Mouse (Mus musculus): ENCODE data around the gene Syvn1. TPM values are rescaled to one million over a fixed set of nuclear protein-coding genes. Genes with fewer than 3 reads are reported as not detected.

Syvn1 gene
- 67.4 and 71.4 TPM in 2 replicates for polyA plus RNA-seq (2012; rRNA removed)

GRCm38 (mm10) chr19:6046294-6047153, at the start of gene Syvn1:
TSS of gene Syvn1 (plus strand) at chr19:6046576.

DNA sequence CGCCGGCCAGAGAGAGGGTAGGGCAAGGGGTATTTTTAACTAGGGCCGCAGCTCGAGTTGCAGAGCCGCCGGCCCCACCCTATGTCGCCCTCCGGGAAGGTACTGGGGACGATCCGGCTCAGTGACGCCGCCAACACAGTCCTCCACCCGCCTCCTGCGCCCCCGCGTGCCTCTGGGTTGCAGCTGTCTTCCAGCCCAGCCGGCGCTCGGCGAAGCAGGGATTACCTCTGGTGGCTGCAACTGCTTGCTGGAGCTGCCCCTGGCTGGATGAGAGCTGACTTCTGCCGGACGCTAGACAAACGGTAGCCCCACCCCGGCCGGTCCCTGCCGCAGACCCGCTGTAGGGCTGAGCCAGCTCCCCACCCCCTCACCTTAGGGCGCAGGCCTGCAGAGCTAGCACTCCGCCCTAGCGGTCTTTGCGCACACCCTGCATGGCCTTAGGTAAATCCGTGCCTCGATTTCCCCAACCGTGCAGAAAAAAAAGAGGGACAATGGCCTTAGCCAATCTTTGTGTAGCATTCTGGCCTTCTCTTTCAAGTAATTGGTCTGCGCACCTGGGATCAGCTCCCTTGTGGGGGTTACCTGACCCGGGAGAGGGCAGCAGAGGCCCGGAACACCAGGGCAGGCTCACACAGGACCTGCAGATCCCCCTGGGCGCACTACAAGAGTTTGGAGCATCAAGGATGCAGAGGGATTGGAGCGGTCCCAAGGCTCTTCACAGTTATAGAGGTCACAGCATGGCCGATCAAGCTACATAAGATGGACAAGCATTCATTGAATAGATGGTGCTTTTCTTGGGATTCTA, 30.7 kb upstream of the Syvn1 start, which contains the start of gene Capn1:
Gene Capn1, minus strand, starts transcription at position 387 of the 805 bp plus-strand sequence.

DNA sequence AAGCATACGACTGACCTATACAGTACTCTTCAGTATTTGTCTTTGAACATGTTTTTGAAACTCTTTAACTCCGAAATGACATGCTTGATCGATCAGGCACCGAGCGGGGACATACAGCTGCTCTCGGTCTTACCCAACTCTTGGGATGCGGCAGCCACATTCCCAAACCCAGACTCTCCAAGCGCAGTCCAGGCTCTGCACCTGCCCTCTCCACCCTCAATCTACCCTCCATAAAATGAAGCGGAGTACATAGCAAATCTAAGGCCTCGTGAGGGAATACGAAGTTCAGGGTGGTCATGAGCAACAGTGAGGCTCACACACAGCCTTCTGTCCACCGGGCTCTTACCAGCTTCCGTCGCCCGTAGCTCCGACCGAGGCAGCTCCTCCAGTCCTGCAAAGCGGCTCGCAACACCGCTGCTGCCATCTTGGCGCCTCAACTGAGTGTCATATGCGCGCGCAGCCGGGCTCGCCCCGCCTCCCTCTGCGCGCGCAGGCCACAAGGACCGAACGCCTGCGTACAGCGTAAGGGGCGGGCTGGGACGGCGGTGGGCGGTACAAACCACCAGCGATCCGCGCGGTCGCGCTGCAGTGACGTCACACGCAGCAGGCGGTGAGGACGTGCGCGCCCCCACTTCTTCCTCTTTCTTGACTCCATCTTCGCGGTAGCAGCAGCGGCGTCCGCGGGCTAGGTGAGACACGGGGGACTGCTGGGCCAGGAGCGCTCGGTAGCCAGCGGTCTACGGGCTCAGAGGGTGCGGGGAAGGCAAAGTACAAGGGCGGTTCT, 11.1 kb downstream of the Syvn1 start, which contains the start of the genes Mrpl49 and Fau:
Gene Mrpl49, minus strand, starts transcription at position 473 of the 784 bp plus-strand sequence.
Gene Fau, plus strand, starts transcription at position 532 of the 784 bp plus-strand sequence.

DNA sequence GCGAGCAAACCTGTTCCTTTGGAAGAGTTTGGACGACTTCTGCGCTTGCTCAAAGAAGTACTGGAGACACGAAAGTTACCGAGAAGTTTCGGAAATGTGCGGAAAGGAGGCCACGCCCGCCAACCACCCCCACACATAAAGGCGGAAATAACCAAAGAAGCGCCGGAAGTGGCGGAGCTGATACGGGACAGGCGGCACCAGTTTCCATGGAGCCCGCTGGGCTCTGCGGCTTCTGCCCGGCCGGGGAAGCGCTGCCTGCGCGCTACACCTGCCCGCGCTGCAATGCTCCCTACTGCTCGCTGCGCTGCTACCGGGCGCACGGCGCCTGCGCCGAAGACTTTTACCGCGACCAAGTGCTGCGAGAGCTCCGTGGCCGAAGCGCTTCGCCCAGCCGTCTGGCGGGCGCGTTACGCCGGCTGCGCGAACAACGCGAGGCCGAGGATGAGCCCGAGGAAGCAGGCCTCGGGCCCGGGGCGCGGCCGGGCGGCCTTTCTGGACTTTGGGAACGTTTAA, 14.7 kb downstream of the Syvn1 start, which contains the start of gene Znhit2:
Gene Znhit2, plus strand, starts transcription at position 172 of the 513 bp plus-strand sequence.

GRCm38 (mm10) chr19:6067724-6068415, 21.5 kb downstream of the Syvn1 start, which contains the start of gene Tm7sf2:
TSS of gene Tm7sf2 (minus strand) at chr19:6068373.

DNA sequence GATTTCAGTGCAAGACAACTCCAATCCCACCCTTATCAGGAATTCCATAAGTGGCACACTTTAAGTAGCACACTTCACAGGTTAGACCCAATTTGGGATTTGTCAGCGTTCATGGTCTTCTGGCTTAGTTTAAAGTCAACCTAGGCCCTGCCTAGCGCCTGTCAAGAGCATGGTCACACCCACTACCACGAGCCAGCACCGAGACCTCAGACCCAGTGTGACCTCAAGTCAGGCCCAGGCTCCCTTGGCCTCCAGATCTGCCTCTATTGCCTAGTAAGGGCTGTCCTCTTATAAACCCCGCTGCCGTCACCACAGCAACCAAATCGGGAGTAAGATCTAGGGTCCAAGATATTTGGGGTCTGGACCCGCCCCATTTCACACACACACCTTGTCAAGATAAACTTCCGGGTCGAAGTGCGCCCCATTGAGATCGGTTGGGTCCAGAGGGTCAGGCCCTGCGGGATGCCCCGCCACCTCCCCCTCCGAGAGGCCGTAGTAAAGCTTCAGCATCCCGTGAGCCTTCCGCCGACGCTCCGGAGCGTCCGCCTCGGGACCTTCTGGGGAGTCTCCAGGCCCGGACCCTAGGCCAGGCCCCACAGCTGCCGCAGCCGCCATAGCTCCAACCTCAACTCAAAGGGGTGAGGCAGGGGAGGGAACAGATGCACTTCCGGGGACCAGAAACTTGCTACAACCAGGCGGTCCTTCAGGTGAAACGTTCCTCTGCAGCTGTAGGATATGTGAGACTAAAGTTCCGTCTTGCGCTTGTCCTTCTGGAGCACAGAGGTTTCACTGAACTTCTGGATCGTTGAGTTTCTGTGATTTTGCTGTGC, 30.4 kb downstream of the Syvn1 start, which contains the start of gene Vps51:
Gene Vps51, minus strand, starts transcription at position 668 of the 830 bp plus-strand sequence.

GRCm38 (mm10) chr19:6079983-6080480, 33.7 kb downstream of the Syvn1 start, which contains the start of gene Tmem262:
TSS of gene Tmem262 (plus strand) at chr19:6080033.

GRCm38 (mm10) chr19:6082156-6082555, 35.8 kb downstream of the Syvn1 start, which contains the start of gene Gm28374:
TSS of gene Gm28374 (minus strand) at chr19:6082256.

GRCm38 (mm10) chr19:6084478-6085248, 38.3 kb downstream of the Syvn1 start, which contains the start of the genes Zfpl1 and Cdca5:
TSS of gene Zfpl1 (minus strand) at chr19:6084956.
TSS of gene Cdca5 (plus strand) at chr19:6084983.

DNA sequence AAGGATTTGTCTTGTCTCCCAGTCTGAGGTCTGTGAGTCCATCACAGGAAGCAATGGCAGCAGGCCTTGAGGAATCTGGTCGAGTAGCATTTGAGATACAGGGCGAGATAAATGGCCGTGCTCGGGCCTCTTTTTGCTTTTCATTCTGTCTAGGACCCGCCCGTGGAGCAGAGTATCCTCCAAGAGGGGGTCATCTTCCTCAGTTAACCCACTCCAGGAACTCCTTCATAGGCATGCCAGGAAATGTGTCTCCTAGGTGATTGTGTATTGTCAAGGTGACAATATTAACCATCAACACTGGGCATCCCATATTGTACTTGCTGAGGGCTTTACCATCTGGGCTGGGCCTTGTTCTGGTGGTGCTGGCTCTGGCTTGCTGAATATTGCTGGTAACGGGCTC, 47.7 kb downstream of the Syvn1 start, which contains the start of gene AC131692.1:
Gene AC131692.1, plus strand, starts transcription at position 301 of the 400 bp plus-strand sequence.

Other genes with a start within 250 kb of the Syvn1 start
- 28.5 and 32.7 TPM in 2 replicates for gene Frmd8, start 171.3 kb upstream of the Syvn1 start, polyA plus RNA-seq (2012; rRNA removed)
- 16.3 and 25.9 TPM in 2 replicates for gene Slc25a45, start 168.8 kb upstream of the Syvn1 start, polyA plus RNA-seq (2012; rRNA removed)
- 0.72 and 0.84 TPM in 2 replicates for gene Tigd3, start 152.4 kb upstream of the Syvn1 start, polyA plus RNA-seq (2012; rRNA removed)
- gene Dpf2, start 133.6 kb upstream of the Syvn1 start, polyA plus RNA-seq (2012; rRNA removed): 104 and 124 TPM in 2 replicates
- gene Cdc42ep2, start 121.8 kb upstream of the Syvn1 start, polyA plus RNA-seq (2012; rRNA removed): 8.6 and 9.2 TPM in 2 replicates
- 29.1 and 51.7 TPM in 2 replicates for gene Pola2, start 82.4 kb upstream of the Syvn1 start, polyA plus RNA-seq (2012; rRNA removed)
- not detected in 2 replicates for gene Slc22a20, start 60.4 kb upstream of the Syvn1 start, polyA plus RNA-seq (2012; rRNA removed)
- 43.3 and 43.5 TPM in 2 replicates for gene Capn1, start 30.7 kb upstream of the Syvn1 start, polyA plus RNA-seq (2012; rRNA removed)
- gene Mrpl49, start 11.2 kb downstream of the Syvn1 start, polyA plus RNA-seq (2012; rRNA removed): 18.5 and 22.7 TPM in 2 replicates
- gene Fau, start 11.3 kb downstream of the Syvn1 start, polyA plus RNA-seq (2012; rRNA removed): 2,067 and 2,719 TPM in 2 replicates
- gene Znhit2, start 14.6 kb downstream of the Syvn1 start, polyA plus RNA-seq (2012; rRNA removed): 98.8 and 129 TPM in 2 replicates
- 64.3 and 73.1 TPM in 2 replicates for gene Tm7sf2, start 21.8 kb downstream of the Syvn1 start, polyA plus RNA-seq (2012; rRNA removed)
- 102 and 114 TPM in 2 replicates for gene Vps51, start 30.7 kb downstream of the Syvn1 start, polyA plus RNA-seq (2012; rRNA removed)
- gene Tmem262, start 33.5 kb downstream of the Syvn1 start, polyA plus RNA-seq (2012; rRNA removed): not detected in 2 replicates
- gene Gm28374, start 35.7 kb downstream of the Syvn1 start, polyA plus RNA-seq (2012; rRNA removed): 0.52 and 0.77 TPM in 2 replicates
- 107 and 147 TPM in 2 replicates for gene Zfpl1, start 38.4 kb downstream of the Syvn1 start, polyA plus RNA-seq (2012; rRNA removed)
- gene Cdca5, start 38.4 kb downstream of the Syvn1 start, polyA plus RNA-seq (2012; rRNA removed): 5.0 and 7.6 TPM in 2 replicates
- not detected in 2 replicates for gene AC131692.1, start 47.8 kb downstream of the Syvn1 start, polyA plus RNA-seq (2012; rRNA removed)
- 0.57 and 0.89 TPM in 2 replicates for gene Naaladl1, start 59.2 kb downstream of the Syvn1 start, polyA plus RNA-seq (2012; rRNA removed)
- 95.3 and 147 TPM in 2 replicates for gene Sac3d1, start 72.1 kb downstream of the Syvn1 start, polyA plus RNA-seq (2012; rRNA removed)
- 30.1 and 33.9 TPM in 2 replicates for gene Snx15, start 81.7 kb downstream of the Syvn1 start, polyA plus RNA-seq (2012; rRNA removed)
- 5.3 and 8.6 TPM in 2 replicates for gene Batf2, start 94.4 kb downstream of the Syvn1 start, polyA plus RNA-seq (2012; rRNA removed)
- gene Arl2, start 95.0 kb downstream of the Syvn1 start, polyA plus RNA-seq (2012; rRNA removed): 157 and 174 TPM in 2 replicates
- 0.44 and 0.75 TPM in 2 replicates for gene Majin, start 137.8 kb downstream of the Syvn1 start, polyA plus RNA-seq (2012; rRNA removed)
- gene Gpha2, start 179.8 kb downstream of the Syvn1 start, polyA plus RNA-seq (2012; rRNA removed): 58.5 and 77.5 TPM in 2 replicates
- 108 and 236 TPM in 2 replicates for gene Ppp2r5b, start 189.3 kb downstream of the Syvn1 start, polyA plus RNA-seq (2012; rRNA removed)
- 59.3 and 62.5 TPM in 2 replicates for gene Atg2a, start 195.1 kb downstream of the Syvn1 start, polyA plus RNA-seq (2012; rRNA removed)
- gene Ehd1, start 230.1 kb downstream of the Syvn1 start, polyA plus RNA-seq (2012; rRNA removed): 255 and 442 TPM in 2 replicates

Measured in ovary, adult 2 months (tissue).